Mouse (Mus musculus) left cerebral cortex, postnatal 25 days (tissue): ENCODE results near the gene Sf3b1. TPM values are rescaled to one million over a fixed set of nuclear protein-coding genes. Genes with fewer than 3 reads are reported as not detected.
"Not testable (repeated sequence)": the region's sequence is repeated elsewhere in the genome, so short reads cannot be mapped to it uniquely, and the experiment has no call there.

Source experiments
- DNase-seq, 2 experiments: peaks; one replicate each; pipeline ENCODE4 v3.0.0; 2022; ENCODE audit warnings: low spot score in 2 of 2, mixed read lengths in 1 of 2
- intact Hi-C: fragments of 180-260 bp; cut with DNase I; formaldehyde crosslinking; loops from one replicate; pipeline ENCODE4 v1.15.1; 2025
- total RNA-seq, 2 experiments: library from RNA; stranded (reverse); gene quantifications; 2 replicates each; pipeline ENCODE4 v1.2.3; 2021

Gene Sf3b1
- total RNA-seq, 2 experiments from 2014 or later: 150 to 160 TPM

GRCm38 (mm10) chr1:55031026-55031779, 3.9 kb upstream of the Sf3b1 start:
- intact Hi-C loops: no loop called here
- DNase-seq: no peak

GRCm38 (mm10) chr1:55029446-55029845, 2.2 kb upstream of the Sf3b1 start:
- intact Hi-C loops: no loop called here
- no peak for DNase-seq

GRCm38 (mm10) chr1:55028512-55029249, 1.4 kb upstream of the Sf3b1 start:
- intact Hi-C loops: no loop called here
- peak in 1 of 2 experiments; percentile 14 for DNase-seq

- intact Hi-C loops: no loop called here
- DNase-seq: no peak
Measured at GRCm38 (mm10) chr1:55027966-55028365, 685 bp upstream of the Sf3b1 start.

GRCm38 (mm10) chr1:55026444-55027252, 633 bp downstream of the Sf3b1 start:
- DNase-seq: peak in 1 of 2 experiments; percentile 50
- intact Hi-C loops: loop anchor here (1.0 kb wide), 2 partner anchors 26 to 61 kb away; partner anchors contain the start of gene Coq10b

- intact Hi-C loops: loop anchor here (1.0 kb wide), 2 partner anchors 26 to 61 kb away; partner anchors contain the start of gene Coq10b
- DNase-seq: peak; percentile 13
Measured at GRCm38 (mm10) chr1:55025656-55026430, 1.4 kb downstream of the Sf3b1 start.

GRCm38 (mm10) chr1:55021907-55022306, 5.4 kb downstream of the Sf3b1 start:
- DNase-seq: no peak
- intact Hi-C loops: no loop called here

GRCm38 (mm10) chr1:55012513-55012912, 14.8 kb downstream of the Sf3b1 start:
- DNase-seq: no peak
- intact Hi-C loops: no loop called here

GRCm38 (mm10) chr1:55008313-55008712, 19.0 kb downstream of the Sf3b1 start:
- not testable (repeated sequence) for DNase-seq
- intact Hi-C loops: loop anchor here (10.0 kb wide), 1 partner anchor 584 kb away; no protein-coding TSS in a partner anchor

- no peak for DNase-seq
- intact Hi-C loops: no loop called here
Measured at GRCm38 (mm10) chr1:54993581-54993980, 33.7 kb downstream of the Sf3b1 start.

- no peak for DNase-seq
- intact Hi-C loops: loop anchor here (10.0 kb wide), 1 partner anchor 451 kb away; no protein-coding TSS in a partner anchor
Measured at GRCm38 (mm10) chr1:54986248-54986647, 41.0 kb downstream of the Sf3b1 start.

GRCm38 (mm10) chr1:54985831-54986230, 41.5 kb downstream of the Sf3b1 start:
- DNase-seq: no peak
- intact Hi-C loops: loop anchor here (10.0 kb wide), 1 partner anchor 451 kb away; no protein-coding TSS in a partner anchor

- DNase-seq: no peak
- intact Hi-C loops: loop anchor here (10.0 kb wide), 1 partner anchor 449 kb away; no protein-coding TSS in a partner anchor
Measured at GRCm38 (mm10) chr1:54984154-54984553, 43.1 kb downstream of the Sf3b1 start.

GRCm38 (mm10) chr1:54983339-54983738, 43.9 kb downstream of the Sf3b1 start:
- intact Hi-C loops: loop anchor here (10.0 kb wide), 1 partner anchor 449 kb away; no protein-coding TSS in a partner anchor
- peak in 1 of 2 experiments; percentile 54 for DNase-seq

- intact Hi-C loops: loop anchor here (10.0 kb wide), 1 partner anchor 448 kb away; no protein-coding TSS in a partner anchor
Measured at GRCm38 (mm10) chr1:54982636-54983035, 44.6 kb downstream of the Sf3b1 start.

GRCm38 (mm10) chr1:54979226-54979984, 47.9 kb downstream of the Sf3b1 start:
- intact Hi-C loops: loop anchor here (1.0 to 10.0 kb wide), 4 partner anchors 147 to 425 kb away; partner anchors contain the start of gene Pgap1
- peak; percentile 13 to 60 for DNase-seq

More at GRCm38 (mm10) chr1:54982636-54983035, 44.6 kb downstream of the Sf3b1 start:
- DNase-seq: no peak

GRCm38 (mm10) chr1:54971687-54972404, 55.4 kb downstream of the Sf3b1 start:
- intact Hi-C loops: loop anchor here (10.0 kb wide), 2 partner anchors 217 to 417 kb away; partner anchors contain the start of gene Pgap1
- DNase-seq: no peak
